Mouse (Mus musculus): Measurements from ENCODE around the gene Tcf7l2.

Gene Tcf7l2

DNA sequence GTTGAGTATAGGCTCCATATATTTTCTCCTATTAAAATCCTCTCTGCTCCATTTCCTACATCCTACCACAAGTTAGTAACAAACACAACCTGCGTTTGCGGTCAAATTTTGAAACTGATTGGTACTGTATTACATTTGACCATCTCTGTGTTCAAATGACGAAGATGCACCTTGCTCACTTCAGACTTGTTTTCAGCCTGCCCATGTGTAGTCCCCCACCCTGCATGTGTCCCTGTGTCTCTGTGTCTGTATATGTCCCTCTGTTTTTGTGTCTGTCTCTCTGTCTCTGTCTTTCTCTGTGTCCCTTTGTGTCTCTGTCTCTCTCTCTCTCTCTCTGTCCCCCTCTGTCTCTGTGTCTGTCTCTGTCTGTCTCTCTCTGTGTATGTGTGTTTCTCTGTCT lies 222.8 kb downstream of the Tcf7l2 start:
- DNase-seq: no peak

DNA sequence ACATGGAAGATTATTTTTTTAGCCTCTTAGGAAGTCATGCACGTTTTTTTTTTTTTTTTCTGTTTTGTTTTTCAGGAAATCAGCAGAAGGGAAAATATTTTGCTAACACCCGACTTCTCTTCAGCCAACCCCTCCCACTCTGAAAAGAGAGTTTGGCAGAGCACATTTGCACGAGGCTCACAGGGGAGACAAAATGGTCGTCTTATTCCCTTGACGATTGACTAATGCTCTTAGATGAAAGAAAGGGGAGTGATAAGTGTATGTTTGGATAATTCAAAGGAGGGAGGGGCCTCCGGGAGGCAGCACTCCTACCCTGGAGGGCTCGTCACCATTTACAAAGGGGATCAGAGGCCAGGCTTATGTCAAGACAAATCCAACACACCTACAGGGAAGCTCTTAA lies 224.4 kb downstream of the Tcf7l2 start:
- no peak for DNase-seq

DNA sequence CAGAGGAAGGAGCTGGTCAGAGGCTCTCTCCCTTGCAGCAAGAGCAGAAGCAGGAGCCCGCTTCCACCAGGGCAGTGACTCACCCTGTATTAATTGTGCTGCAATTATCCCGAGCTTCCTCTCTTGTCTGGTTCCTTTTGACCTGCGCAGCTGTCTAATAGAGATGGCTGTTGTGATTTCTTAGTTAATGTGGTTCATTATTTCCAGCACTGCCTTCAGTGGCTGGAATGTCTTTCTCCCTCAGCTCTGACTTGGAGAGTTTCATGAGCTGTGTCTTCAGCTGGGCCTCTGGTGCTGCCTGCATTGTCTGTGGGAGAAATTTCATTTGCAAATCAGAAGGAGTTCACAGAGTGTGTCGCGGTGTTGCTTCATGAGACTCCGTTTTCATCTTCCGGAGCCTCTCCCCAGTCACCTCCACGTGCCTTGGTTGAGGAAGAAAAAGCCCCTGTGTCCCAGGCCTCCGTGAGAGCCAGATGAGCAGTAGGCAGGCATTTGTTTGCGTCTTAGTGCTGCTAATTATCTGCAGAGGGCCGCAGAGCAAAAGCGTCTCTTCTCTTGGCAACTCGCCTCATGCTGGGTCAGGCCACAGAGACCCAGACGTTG lies 228.4 kb downstream of the Tcf7l2 start:
- peak; percentile 9 to 10 for DNase-seq

DNA sequence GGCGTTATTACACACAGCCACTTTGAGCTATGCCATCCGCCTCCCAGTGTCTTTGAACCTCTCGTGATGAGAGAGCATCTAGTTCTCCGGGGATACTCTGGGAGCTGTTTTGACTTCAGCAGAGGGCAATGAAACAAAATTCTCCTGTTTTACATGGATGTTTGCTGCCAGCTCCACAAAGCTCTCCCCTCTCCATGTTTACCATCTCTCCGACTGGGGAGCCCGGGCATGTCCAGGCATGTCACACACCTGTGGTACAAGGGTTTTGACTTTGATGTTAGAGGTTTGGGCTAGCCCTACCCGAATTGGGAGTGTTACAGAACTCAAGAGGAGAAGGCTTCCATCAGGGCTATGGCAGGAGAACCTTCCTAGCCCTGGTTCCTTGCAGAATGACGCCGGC lies 234.5 kb downstream of the Tcf7l2 start:
- DNase-seq: no peak
